Mouse (Mus musculus) neural tube, embryonic 15.5 days (tissue): Measurements from ENCODE around the gene Tmem167. TPM values are rescaled to one million over a fixed set of nuclear protein-coding genes. Genes with fewer than 3 reads are reported as not detected.
"Not testable (repeated sequence)": the region's sequence is repeated elsewhere in the genome, so short reads cannot be mapped to it uniquely, and the experiment has no call there.

ENCODE experiments used
- ATAC-seq: fragments of 200-750 bp; cut with Nextera tagmentation; 2 replicates; pipeline ENCODE4 v1.8.0; 2017; ENCODE audit warnings: mild to moderate bottlenecking, moderate TSS enrichment, moderate library complexity; ENCODE audit not compliant: low FRiP score
- H3K27ac ChIP-seq: fragments of 300-500 bp; sonication (generic); replicated peaks from 2 replicates; pipeline ENCODE4 v1.5.1; 2015; ENCODE audit warnings: mild to moderate bottlenecking, inconsistent platforms
- H3K27me3 ChIP-seq: fragments of 300-500 bp; sonication (generic); replicated peaks from 2 replicates; pipeline ENCODE4 v1.6.1; 2015; ENCODE audit warnings: inconsistent platforms
- H3K36me3 ChIP-seq: fragments of 300-500 bp; sonication (generic); 2 replicates; pipeline ENCODE4 v1.6.1; 2015; ENCODE audit warnings: inconsistent platforms
- H3K4me1 ChIP-seq: fragments of 300-500 bp; sonication (generic); 2 replicates; pipeline ENCODE4 v1.6.1; 2015; ENCODE audit warnings: inconsistent platforms
- H3K4me2 ChIP-seq: fragments of 300-500 bp; sonication (generic); 2 replicates; pipeline ENCODE4 v1.6.1; 2015; ENCODE audit warnings: inconsistent platforms, mild to moderate bottlenecking, moderate library complexity
- H3K4me3 ChIP-seq: fragments of 300-500 bp; sonication (generic); replicated peaks from 2 replicates; pipeline ENCODE4 v1.5.1; 2015; ENCODE audit warnings: mild to moderate bottlenecking, inconsistent platforms
- H3K9ac ChIP-seq: fragments of 300-500 bp; sonication (generic); replicated peaks from 2 replicates; pipeline ENCODE4 v1.6.1; 2015; ENCODE audit warnings: mild to moderate bottlenecking, inconsistent platforms
- H3K9me3 ChIP-seq: fragments of 300-500 bp; sonication (generic); replicated peaks from 2 replicates; pipeline ENCODE4 v1.6.1; 2016; ENCODE audit warnings: inconsistent platforms
- WGBS: fragments of 180-500 bp; shearing (Covaris S2); methylation state at CpG from one replicate; pipeline ENCODE4 v1.1.7; 2015; ENCODE audit warnings: mixed read lengths; 5-methylcytosine and 5-hydroxymethylcytosine counted together
- polyA plus RNA-seq: library from polyadenylated mRNA; unstranded; fragments of >200 nt; fragmentation: Nextera tagmentation; extraction: Ambion mirVana; gene quantifications from 2 replicates; pipeline ENCODE4 v1.2.1, GENCODE M21; 2015

The Tmem167 gene
- 42.9 and 47.8 TPM in 2 replicates for polyA plus RNA-seq

DNA sequence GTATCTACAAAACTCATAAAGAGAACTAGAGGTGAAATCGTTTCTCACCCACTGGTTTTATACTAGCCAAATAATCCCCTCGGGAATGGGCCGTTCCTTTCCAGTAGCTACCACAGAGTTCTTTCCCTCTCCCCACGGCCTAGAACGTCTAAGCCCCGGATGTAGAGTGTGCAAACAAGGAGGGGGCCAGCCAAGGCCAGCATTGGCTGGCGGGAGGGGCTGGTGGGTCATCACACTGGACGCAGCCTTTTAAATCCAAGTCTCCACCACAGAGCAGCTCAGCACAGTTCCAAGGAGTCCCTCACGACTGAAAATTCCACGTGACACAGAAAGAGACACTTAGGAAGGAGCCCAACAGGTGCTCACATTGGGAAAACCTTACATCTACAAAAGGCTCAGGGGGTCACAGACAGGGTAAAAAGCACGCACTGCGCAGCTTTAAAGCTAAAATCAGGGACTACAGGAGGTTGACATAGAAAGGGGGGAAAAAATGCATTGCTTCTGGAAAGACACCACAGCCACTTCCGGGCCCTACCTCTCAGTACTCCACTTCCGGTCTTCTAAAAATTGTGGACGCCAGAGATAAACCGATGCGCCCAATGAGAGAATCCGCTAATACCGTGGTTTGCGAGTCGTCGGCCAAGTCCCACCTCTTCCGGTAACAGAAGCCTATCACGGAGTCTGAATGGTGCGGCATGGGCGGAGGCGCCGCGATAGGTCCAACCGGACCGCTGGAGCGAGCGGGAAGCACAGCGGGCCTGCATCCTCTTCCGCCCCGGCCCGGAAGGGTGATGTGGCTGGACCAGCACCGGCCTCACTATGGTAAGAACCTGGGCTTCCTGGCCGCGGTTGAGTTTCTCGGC lies at the start of gene Tmem167, which contains the start of gene Xrcc4:
Gene Tmem167, plus strand, starts transcription at position 162 of the 863 bp plus-strand sequence.
Gene Xrcc4, minus strand, starts transcription at position 647 of the 863 bp plus-strand sequence.
- no peaks in the 10 kb centered on the region for H3K27me3 ChIP-seq
- H3K4me2 ChIP-seq, result peak within 1 kb of the TSS; percentile 97
- no peaks in the 10 kb centered on the region for H3K9me3 ChIP-seq
- H3K4me1 ChIP-seq, result peaks cover 6% of the 10 kb centered on the region; the same call in 1 of the 2 replicates
- no peaks in the 10 kb centered on the region for H3K36me3 ChIP-seq
- peak; percentile 100 for ATAC-seq
- 1% methylated on average over 41 of the region's 41 CpGs for WGBS
- peak within 1 kb of the TSS; percentile 99 for H3K4me3 ChIP-seq
- peak within 1 kb of the TSS; percentile 94 for H3K9ac ChIP-seq
- peak within 1 kb of the TSS; percentile 92 for H3K27ac ChIP-seq

DNA sequence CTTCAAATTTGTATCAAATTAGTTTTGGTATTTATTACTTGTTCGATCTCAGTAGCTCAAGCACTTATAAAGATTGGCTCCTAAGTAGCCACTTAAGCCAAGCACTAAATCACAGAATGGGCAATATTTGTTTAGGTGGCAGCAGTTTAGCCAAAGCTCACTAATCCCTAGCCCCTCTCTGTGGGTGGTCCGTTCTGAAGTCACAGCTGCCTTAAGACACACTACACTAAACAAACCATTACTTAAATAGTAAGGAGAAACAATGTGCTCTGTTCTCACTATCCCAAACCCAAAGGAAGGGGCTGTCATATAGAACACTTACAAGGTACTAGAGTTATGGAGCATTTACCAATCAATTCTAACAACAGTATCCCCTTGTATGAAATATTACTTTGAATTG lies 49.3 kb upstream of the Tmem167 start:
- Histone ChIP-seq H3K4me3 (no peak overlapping the region), H3K9me3 (no peaks in the 10 kb centered on the region), H3K9ac (no peak overlapping the region), H3K4me2 (no peak overlapping the region), H3K27me3 (no peaks in the 10 kb centered on the region), H3K27ac (no peak overlapping the region), H3K36me3 (no peaks in the 10 kb centered on the region), H3K4me1 (no peaks in the 10 kb centered on the region)
- WGBS, result 28% methylated on average over 2 of the region's 2 CpGs
- ATAC-seq, result no peak

GRCm38 (mm10) chr13:90051735-90052134 lies 37.2 kb upstream of the Tmem167 start:
- H3K4me2 ChIP-seq, result no peak overlapping the region
- no peak overlapping the region for H3K4me3 ChIP-seq
- no peaks in the 10 kb centered on the region for H3K9me3 ChIP-seq
- no peak overlapping the region for H3K9ac ChIP-seq
- 82% methylated on average over 6 of the region's 6 CpGs for WGBS
- no peak overlapping the region for H3K27ac ChIP-seq
- H3K4me1 ChIP-seq, result no peaks in the 10 kb centered on the region
- H3K27me3 ChIP-seq, result no peaks in the 10 kb centered on the region
- no peaks in the 10 kb centered on the region for H3K36me3 ChIP-seq
- no peak for ATAC-seq

DNA sequence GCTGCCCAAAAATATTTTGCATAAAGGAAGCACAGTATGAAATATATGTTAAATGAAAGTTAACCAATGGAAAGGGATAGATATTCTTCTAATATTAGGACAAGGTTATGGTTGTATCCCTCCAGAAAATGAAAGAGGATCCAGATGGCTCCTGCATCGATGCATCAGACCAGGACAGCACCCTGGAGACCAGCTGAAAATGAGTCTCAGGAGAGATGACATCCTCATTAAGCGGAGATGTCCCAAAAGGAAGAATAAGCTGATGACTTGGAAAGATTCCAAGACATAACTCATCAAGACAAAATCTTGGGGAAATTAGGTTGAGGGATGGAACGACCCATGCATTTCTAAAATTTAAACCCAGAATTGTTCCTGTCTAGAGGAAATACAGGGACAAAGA lies 36.5 kb upstream of the Tmem167 start:
- WGBS, result 38% methylated on average over 3 of the region's 3 CpGs
- Histone ChIP-seq H3K9ac (no peak overlapping the region), H3K36me3 (no peaks in the 10 kb centered on the region), H3K9me3 (no peaks in the 10 kb centered on the region), H3K27ac (no peak overlapping the region), H3K4me1 (no peaks in the 10 kb centered on the region), H3K27me3 (no peaks in the 10 kb centered on the region), H3K4me3 (no peak overlapping the region), H3K4me2 (no peak overlapping the region)
- ATAC-seq, result no peak

GRCm38 (mm10) chr13:90061877-90062276 lies 27.0 kb upstream of the Tmem167 start:
- no peaks in the 10 kb centered on the region for H3K4me1 ChIP-seq
- ATAC-seq, result no peak
- no peaks in the 10 kb centered on the region for H3K36me3 ChIP-seq
- H3K27me3 ChIP-seq, result no peaks in the 10 kb centered on the region
- WGBS, result 92% methylated on average over 1 of the region's 1 CpGs
- H3K27ac ChIP-seq, result no peak overlapping the region
- no peak overlapping the region for H3K4me2 ChIP-seq
- no peaks in the 10 kb centered on the region for H3K9me3 ChIP-seq
- no peak overlapping the region for H3K9ac ChIP-seq
- no peak overlapping the region for H3K4me3 ChIP-seq

GRCm38 (mm10) chr13:90089825-90090183 lies 881 bp downstream of the Tmem167 start:
- ATAC-seq, result peak; percentile 72

DNA sequence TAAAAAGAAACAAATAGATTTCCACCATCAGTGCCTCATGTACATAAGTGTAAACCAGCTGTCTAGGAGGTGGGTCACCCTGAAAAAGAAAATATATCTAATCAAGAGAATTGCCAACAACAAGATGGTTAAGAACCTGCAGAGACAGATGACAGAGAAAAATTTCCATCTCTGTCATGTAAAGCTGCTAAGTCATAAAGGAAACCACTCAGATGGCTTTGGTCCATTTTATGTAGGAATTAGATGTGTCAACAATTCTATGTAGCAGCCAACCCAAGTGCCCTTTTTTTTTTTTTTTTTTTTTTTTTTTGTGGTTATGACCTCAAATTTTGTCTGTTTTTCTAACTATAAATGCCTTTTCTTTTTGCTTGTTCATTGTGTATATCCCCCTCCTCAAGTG lies 12.6 kb downstream of the Tmem167 start:
- ATAC-seq, result no peak

More at GRCm38 (mm10) chr13:90089825-90090183, 881 bp downstream of the Tmem167 start:
- Histone ChIP-seq H3K4me1 (peaks cover 6% of the 10 kb centered on the region; the same call in 1 of the 2 replicates), H3K9ac (peak overlapping the region; percentile 94), H3K9me3 (no peaks in the 10 kb centered on the region), H3K27me3 (no peaks in the 10 kb centered on the region), H3K4me2 (peak overlapping the region; percentile 59), H3K4me3 (peak overlapping the region; percentile 99), H3K36me3 (no peaks in the 10 kb centered on the region), H3K27ac (peak overlapping the region; percentile 91)
- under 1% methylated on average over 27 of the region's 27 CpGs for WGBS

GRCm38 (mm10) chr13:90106139-90106538 lies 17.2 kb downstream of the Tmem167 start:
- H3K4me3 ChIP-seq, result no peak overlapping the region
- no peaks in the 10 kb centered on the region for H3K4me1 ChIP-seq
- H3K27me3 ChIP-seq, result no peaks in the 10 kb centered on the region
- WGBS, result 99% methylated on average over 7 of the region's 7 CpGs
- no peak overlapping the region for H3K4me2 ChIP-seq
- no peak overlapping the region for H3K9ac ChIP-seq
- ATAC-seq, result no peak
- H3K36me3 ChIP-seq, result peaks cover 31% of the 10 kb centered on the region
- no peak overlapping the region for H3K27ac ChIP-seq
- H3K9me3 ChIP-seq, result no peaks in the 10 kb centered on the region

More for the DNA sequence above, 12.6 kb downstream of the Tmem167 start:
- no peaks in the 10 kb centered on the region for H3K27me3 ChIP-seq
- H3K4me3 ChIP-seq, result no peak overlapping the region
- no peak overlapping the region for H3K9ac ChIP-seq
- no peak overlapping the region for H3K4me2 ChIP-seq
- peaks cover 31% of the 10 kb centered on the region for H3K36me3 ChIP-seq
- no peaks in the 10 kb centered on the region for H3K4me1 ChIP-seq
- H3K9me3 ChIP-seq, result no peaks in the 10 kb centered on the region
- H3K27ac ChIP-seq, result no peak overlapping the region

DNA sequence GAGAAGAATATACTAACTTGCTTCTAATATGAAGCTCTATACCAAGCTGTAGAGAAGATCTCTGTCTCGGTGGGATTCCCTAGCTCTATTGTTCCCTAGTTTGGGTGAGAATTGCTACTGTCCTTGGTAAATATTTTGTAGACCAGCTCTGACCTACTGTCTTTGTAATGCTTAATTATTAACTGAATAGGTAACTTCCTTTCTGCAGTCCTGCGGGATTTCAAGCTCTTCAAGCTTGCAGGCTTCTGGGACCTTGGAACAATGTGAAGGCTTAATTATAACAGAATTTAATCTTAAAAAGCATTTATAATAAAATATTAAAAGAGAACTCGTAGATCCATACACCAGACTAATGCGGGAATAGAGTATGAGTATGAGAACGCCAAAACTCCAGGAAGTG lies 19.8 kb downstream of the Tmem167 start:
- not testable (repeated sequence) for H3K9ac ChIP-seq, H3K4me2 ChIP-seq, H3K9me3 ChIP-seq, ATAC-seq, H3K4me1 ChIP-seq, H3K4me3 ChIP-seq, H3K27me3 ChIP-seq, H3K27ac ChIP-seq
- H3K36me3 ChIP-seq, result peaks cover 22% of the 10 kb centered on the region
- WGBS, result 94% methylated on average over 5 of the region's 5 CpGs

- no peak overlapping the region for H3K9ac ChIP-seq
- H3K36me3 ChIP-seq, result no peaks in the 10 kb centered on the region
- no peak for ATAC-seq
- H3K4me3 ChIP-seq, result no peak overlapping the region
- no peak overlapping the region for H3K27ac ChIP-seq
- H3K27me3 ChIP-seq, result no peaks in the 10 kb centered on the region
- no peak overlapping the region for H3K4me2 ChIP-seq
- H3K9me3 ChIP-seq, result no peaks in the 10 kb centered on the region
- H3K4me1 ChIP-seq, result no peaks in the 10 kb centered on the region
- 70% methylated on average over 1 of the region's 1 CpGs for WGBS
Observed at GRCm38 (mm10) chr13:90111681-90112080, 22.8 kb downstream of the Tmem167 start.

DNA sequence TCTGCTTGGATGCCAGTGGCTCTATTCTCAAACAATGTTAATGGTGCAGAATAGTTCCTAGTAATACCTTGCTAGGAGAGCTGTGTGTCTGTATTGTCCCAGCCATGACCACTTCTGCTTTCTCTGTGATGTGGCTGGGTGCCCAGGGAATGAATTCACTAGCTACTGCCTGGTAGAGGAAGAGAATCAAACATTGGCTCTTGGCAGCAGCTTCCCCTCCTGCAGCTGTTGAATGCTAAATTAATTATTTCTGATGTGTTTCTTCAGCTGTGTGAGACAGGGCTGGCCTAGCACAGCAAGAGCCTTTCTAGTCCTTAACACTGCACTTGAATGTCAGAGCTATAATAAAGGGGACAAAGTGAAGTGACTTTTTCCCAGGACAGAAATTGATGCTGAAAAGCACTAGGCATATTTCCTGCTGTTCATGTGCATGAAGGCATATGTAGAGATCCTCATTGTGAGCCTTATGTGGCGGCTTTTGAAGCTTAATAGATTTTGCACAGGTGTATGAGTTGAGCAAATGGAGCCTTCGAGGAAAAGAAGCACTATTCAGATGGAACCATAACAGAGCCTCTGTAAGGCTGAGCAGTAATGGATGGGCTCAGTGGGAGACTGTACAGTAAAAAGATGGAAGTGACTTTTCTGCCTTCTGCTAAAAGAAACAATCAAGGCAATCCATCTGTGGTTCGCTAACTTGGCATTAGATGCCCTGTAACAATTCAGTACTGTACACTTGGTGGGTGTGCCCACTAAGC lies 47.4 kb downstream of the Tmem167 start:
- Histone ChIP-seq H3K27ac (peak overlapping the region; percentile 58), H3K4me2 (no peak overlapping the region), H3K9ac (no peak overlapping the region), H3K27me3 (no peaks in the 10 kb centered on the region), H3K4me3 (no peak overlapping the region), H3K4me1 (peaks cover 9% of the 10 kb centered on the region), H3K36me3 (no peaks in the 10 kb centered on the region), H3K9me3 (no peaks in the 10 kb centered on the region)
- WGBS, result 41% methylated on average over 3 of the region's 3 CpGs
- ATAC-seq, result peak; percentile 89

DNA sequence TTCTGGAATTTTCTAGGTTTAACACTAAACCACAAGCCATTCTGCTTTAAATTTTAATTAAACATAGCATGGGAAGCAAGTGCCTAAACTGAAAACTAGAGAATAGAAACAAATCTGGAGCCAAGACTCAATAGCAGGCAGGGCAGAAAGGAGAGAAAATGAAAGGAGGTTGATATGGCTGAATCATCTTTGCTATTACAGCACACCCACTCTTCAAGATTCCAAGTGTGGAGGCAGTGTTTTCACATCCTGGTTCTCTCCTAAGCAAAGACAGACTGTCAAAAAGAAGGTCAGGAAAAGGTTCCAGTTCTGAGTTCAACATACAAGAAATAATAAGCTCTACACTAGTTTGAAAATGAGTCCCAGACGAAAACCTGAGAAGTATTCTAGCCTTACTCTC lies 52.8 kb downstream of the Tmem167 start:
- H3K4me3 ChIP-seq, result no peak overlapping the region
- no peak overlapping the region for H3K4me2 ChIP-seq
- H3K9me3 ChIP-seq, result no peaks in the 10 kb centered on the region
- ATAC-seq, result no peak
- no peaks in the 10 kb centered on the region for H3K27me3 ChIP-seq
- peaks cover under 1% of the 10 kb centered on the region; the same call in 1 of the 2 replicates for H3K4me1 ChIP-seq
- no peak overlapping the region for H3K27ac ChIP-seq
- H3K36me3 ChIP-seq, result no peaks in the 10 kb centered on the region
- no peak overlapping the region for H3K9ac ChIP-seq
- WGBS, result 100% methylated on average over 1 of the region's 1 CpGs
